Mouse (Mus musculus) embryonic facial prominence, embryonic 11.5 days (tissue): ENCODE measurements around the gene Cpa2. TPM values are rescaled to one million over a fixed set of nuclear protein-coding genes. Genes with fewer than 3 reads are reported as not detected.

ENCODE experiments used
- ATAC-seq: fragments of 200-750 bp; cut with Nextera tagmentation; replicated peaks from 2 replicates; pipeline ENCODE4 v1.8.0; 2017; ENCODE audit warnings: low read depth; ENCODE audit not compliant: insufficient number of reproducible peaks, low FRiP score, low TSS enrichment
- DNase-seq: peaks from one replicate; pipeline ENCODE4 v3.0.0-alpha.2; 2015; ENCODE audit warnings: low spot score
- H3K27ac ChIP-seq: fragments of 300-500 bp; sonication (generic); replicated peaks from 2 replicates; pipeline ENCODE4 v1.5.1; 2014; ENCODE audit warnings: mild to moderate bottlenecking, low read depth, low read length, control low read depth
- H3K27me3 ChIP-seq: fragments of 300-500 bp; sonication (generic); 2 replicates; pipeline ENCODE4 v1.6.1; 2014; ENCODE audit warnings: mild to moderate bottlenecking, low read length, moderate library complexity, mixed read lengths; ENCODE audit not compliant: control insufficient read depth, insufficient read depth
- H3K36me3 ChIP-seq: fragments of 300-500 bp; sonication (generic); replicated peaks from 2 replicates; pipeline ENCODE4 v1.6.1; 2014; ENCODE audit warnings: low read depth, mild to moderate bottlenecking, low read length, moderate library complexity, mixed read lengths; ENCODE audit not compliant: control insufficient read depth, insufficient read depth
- H3K4me1 ChIP-seq: fragments of 300-500 bp; sonication (generic); 2 replicates; pipeline ENCODE4 v1.6.1; 2014; ENCODE audit warnings: low read length, mixed read lengths; ENCODE audit not compliant: control insufficient read depth, insufficient read depth
- H3K4me2 ChIP-seq: fragments of 300-500 bp; sonication (generic); 2 replicates; pipeline ENCODE4 v1.6.1; 2014; ENCODE audit warnings: low read depth, mild to moderate bottlenecking, control low read depth, low read length, moderate library complexity
- H3K4me3 ChIP-seq: fragments of 300-500 bp; sonication (generic); 2 replicates; pipeline ENCODE4 v1.5.1; 2014; ENCODE audit warnings: low read depth, low read length, control low read depth
- H3K9ac ChIP-seq: fragments of 300-500 bp; sonication (generic); replicated peaks from 2 replicates; pipeline ENCODE4 v1.6.1; 2014; ENCODE audit warnings: mild to moderate bottlenecking, control low read depth, low read length
- H3K9me3 ChIP-seq: fragments of 300-500 bp; sonication (generic); replicated peaks from 2 replicates; pipeline ENCODE4 v1.6.1; 2016; ENCODE audit warnings: mild to moderate bottlenecking, low read length, inconsistent platforms, mixed read lengths; ENCODE audit not compliant: control insufficient read depth
- WGBS: fragments of 180-500 bp; shearing (Covaris S2); extraction: QIAGEN DNeasy Blood & Tissue Kit; methylation state at CpG from one replicate; pipeline ENCODE4 v1.1.7; 2014; 5-methylcytosine and 5-hydroxymethylcytosine counted together
- polyA plus RNA-seq: library from polyadenylated mRNA; unstranded; fragments of >200 nt; fragmentation: Nextera tagmentation; extraction: Ambion mirVana; gene quantifications from 2 replicates; pipeline ENCODE4 v1.2.1, GENCODE M21; 2014

Cpa2 gene
- polyA plus RNA-seq, 1 experiment from 2014 or later = 9.1 TPM

DNA sequence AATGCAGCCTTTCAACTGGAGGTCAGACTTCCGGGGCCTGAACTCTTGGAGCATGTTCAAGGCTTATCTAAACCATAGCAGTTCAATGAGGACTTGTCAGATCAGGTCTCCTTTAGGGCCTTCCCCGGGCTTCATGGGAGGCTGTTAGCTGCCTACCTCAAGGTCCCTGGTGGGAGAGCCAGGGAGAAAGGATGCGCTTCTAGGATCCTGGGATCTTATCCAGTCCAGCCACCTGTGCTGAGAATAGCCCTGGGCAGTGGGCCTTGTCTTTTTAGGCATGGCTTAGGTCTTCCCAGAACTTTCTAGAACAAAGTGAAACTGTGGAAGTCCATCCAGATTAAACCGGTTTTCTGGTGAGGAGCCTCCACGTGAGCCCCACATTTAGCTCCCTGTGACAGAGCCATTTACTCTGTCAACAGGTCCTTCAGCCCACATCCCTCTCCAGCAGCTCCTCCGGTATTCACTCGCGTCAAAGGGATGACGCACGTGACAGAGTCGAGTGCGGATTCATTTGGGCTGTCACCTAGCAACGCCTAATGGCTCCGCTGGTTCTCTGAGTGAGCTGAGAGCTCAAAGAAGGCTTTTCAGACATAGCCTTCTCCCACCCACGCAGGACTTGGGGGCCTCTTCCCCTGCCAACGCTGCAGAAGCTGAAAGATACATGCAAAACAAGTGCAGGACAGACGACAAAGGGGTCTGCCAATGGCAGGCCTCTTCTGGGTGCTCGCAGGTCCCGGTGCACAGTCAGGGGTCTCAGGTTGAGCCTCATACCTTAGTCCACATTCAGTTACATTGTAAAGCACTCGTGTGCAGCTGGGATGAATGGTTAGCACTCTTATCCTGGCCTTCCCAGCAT lies 31.3 kb downstream of the Cpa2 start:
- WGBS = 63% methylated on average over 20 of the region's 20 CpGs
- H3K36me3 ChIP-seq = no peaks in the 10 kb centered on the region
- H3K4me3 ChIP-seq = no peak overlapping the region
- H3K27ac ChIP-seq = 0 out of 2 replicates have a peak overlapping the region, but pooled peaks have one; percentile 1
- no peak overlapping the region for H3K9ac ChIP-seq
- ATAC-seq (peak; percentile 57), DNase-seq (peak; percentile 64)
- H3K9me3 ChIP-seq = no peaks in the 10 kb centered on the region
- no peaks in the 10 kb centered on the region for H3K27me3 ChIP-seq
- H3K4me1 ChIP-seq = no peaks in the 10 kb centered on the region
- no peak overlapping the region for H3K4me2 ChIP-seq

DNA sequence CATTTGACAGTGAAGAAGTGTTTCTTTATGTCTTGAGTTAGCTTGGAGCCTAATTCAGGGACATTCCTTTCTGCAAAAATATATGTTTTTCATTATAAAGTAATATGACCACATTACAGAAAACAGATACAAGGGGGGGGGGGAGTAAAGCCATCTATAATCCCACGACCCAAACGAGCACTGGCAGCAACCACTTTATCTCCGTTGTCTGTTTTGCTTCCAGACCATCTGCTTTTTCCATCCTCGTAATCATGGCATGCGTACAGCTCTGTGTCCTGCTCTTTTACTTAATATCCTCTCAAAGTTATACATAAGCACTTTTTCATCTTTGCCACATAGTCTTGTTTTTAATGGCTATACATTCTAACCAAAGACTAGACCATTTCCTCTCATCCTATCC lies 32.0 kb downstream of the Cpa2 start:
- no peak for DNase-seq
- H3K27ac ChIP-seq = no peak overlapping the region
- H3K4me2 ChIP-seq = no peak overlapping the region
- ATAC-seq = no peak
- no peak overlapping the region for H3K9ac ChIP-seq
- WGBS = 61% methylated on average over 5 of the region's 5 CpGs
- no peak overlapping the region for H3K4me3 ChIP-seq
- H3K36me3 ChIP-seq = no peaks in the 10 kb centered on the region
- no peaks in the 10 kb centered on the region for H3K9me3 ChIP-seq
- H3K4me1 ChIP-seq = no peaks in the 10 kb centered on the region
- no peaks in the 10 kb centered on the region for H3K27me3 ChIP-seq

DNA sequence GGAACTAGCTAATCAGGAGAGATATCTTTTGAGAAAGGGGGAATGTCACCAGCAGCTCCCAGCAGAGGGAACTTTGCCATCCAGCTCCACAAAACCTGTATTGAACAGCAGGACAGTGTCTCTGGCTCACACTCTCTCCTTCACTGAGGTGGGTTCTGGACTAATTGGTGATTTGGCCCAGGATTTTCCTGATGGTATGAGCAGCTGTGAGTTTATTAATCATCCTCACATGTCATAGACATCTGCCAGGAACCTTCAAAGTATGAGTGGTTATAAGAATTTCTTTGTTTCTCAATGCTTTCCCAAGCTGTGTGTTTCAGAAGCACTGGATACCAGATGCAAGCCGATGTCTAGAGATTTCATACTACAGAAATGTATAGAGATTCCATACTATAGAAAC lies 33.6 kb downstream of the Cpa2 start:
- no peak overlapping the region for H3K4me2 ChIP-seq
- ATAC-seq = no peak

DNA sequence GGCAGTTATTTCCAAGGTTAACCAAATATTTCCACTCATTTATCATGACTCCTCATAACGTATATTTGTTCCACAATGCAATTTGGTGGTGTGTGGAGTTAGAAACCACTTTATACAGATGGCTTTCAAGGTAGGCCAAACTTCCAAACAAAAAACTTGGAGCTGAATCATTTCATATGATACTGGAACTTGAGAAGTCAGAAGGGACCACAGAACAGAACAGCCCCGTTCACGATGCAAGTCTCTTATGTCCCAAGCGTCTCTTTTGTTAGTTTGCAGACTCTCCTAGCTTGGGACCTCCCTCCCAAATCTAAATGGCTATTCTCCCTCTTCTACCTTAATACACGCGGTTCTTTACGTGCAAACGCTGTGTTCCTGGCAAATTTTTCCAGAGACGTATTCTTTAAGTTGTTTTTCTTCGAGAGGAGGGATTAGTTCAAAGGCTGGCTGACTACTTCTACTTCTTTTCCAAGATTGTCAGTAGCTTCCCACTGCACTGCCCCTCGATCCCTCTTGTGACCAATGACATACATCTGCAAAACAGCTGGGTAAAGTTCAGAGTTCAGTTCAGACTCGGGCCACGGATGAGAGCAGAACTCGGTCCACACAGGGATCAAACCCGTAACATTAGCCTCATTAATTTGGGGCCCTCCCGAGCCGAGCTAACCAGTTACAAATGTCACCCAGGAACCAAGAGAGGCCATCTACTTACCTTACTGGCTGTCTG lies 35.3 kb downstream of the Cpa2 start:
- WGBS = 46% methylated on average over 17 of the region's 17 CpGs
- no peaks in the 10 kb centered on the region for H3K9me3 ChIP-seq
- H3K9ac ChIP-seq = no peak overlapping the region
- no peak overlapping the region for H3K4me3 ChIP-seq
- H3K27me3 ChIP-seq = no peaks in the 10 kb centered on the region
- no peaks in the 10 kb centered on the region for H3K4me1 ChIP-seq
- peak; percentile 27 for DNase-seq
- no peak for ATAC-seq
- H3K27ac ChIP-seq = peak overlapping the region; percentile 74
- H3K4me2 ChIP-seq = no peak overlapping the region
- no peaks in the 10 kb centered on the region for H3K36me3 ChIP-seq

More for the DNA sequence above, 33.6 kb downstream of the Cpa2 start:
- Histone ChIP-seq H3K9me3 (no peaks in the 10 kb centered on the region), H3K27ac (no peak overlapping the region), H3K9ac (no peak overlapping the region), H3K4me1 (no peaks in the 10 kb centered on the region), H3K27me3 (no peaks in the 10 kb centered on the region), H3K36me3 (no peaks in the 10 kb centered on the region), H3K4me3 (no peak overlapping the region)
- WGBS = 90% methylated on average over 1 of the region's 1 CpGs
- no peak for DNase-seq

DNA sequence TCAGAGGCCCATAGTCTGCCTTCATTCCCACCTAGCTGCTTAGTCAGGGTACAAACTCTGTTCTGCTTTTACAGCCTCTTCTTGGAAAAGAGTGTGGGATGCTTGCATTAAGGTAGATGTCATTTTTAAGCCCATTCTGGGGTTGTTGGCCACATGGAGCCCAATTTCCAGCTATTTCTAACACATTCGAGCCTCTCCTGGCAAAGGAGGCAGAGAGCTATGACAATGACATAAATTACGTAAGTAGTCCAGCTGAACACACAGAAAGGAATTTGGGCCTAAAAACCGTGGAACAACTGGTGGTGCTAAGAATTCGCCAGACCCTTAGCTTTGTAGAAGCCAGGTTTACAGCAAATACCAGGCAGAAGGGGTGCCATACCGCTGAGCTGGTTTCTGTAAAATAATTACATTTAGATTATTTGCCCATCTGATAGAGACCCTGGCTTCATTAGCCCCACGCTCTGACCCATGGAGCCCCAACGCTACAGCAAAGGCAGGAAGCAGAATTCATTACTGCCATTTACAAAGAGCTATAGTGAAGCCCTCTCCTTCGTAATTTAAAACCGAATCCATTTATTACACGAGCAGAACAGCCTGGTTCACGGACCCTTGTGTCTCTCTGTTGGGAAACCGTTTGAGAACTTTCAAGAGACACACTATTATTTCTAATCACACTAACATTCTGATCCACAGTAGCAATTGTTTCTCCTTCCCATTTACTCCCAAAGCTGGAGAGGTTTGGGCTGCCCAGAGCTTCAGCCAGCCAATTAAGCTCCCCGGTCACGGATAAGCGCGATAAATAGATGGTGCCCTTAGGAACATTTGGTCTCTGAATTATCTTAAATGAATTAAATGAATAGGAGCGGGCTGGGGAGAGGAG lies 38.8 kb downstream of the Cpa2 start:
- Histone ChIP-seq H3K27ac (peak overlapping the region; percentile 1; the same call in 1 of the 2 replicates), H3K36me3 (no peaks in the 10 kb centered on the region), H3K4me1 (no peaks in the 10 kb centered on the region), H3K4me2 (no peak overlapping the region), H3K9me3 (no peaks in the 10 kb centered on the region), H3K4me3 (no peak overlapping the region), H3K9ac (no peak overlapping the region; the same call in 1 of the 2 replicates), H3K27me3 (no peaks in the 10 kb centered on the region)
- ATAC-seq (peak; percentile 26; the same call in 1 of the 2 replicates), DNase-seq (no peak)
- WGBS = 49% methylated on average over 17 of the region's 17 CpGs

DNA sequence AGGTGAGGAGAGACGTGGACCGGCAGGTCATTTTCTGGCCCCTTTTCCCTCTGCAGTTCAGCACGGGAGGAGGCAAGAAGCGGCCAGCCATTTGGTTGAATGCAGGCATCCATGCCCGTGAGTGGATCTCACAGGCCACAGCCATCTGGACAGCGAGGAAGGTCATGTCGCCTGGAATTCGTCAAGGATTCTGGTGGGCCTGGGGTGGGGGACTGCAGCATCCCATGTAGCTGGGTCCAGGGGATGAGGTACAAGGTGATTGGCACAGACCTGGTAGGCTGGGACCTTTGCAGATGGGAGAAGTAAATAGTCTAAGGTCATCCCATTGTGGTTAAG lies 39.4 kb downstream of the Cpa2 start:
- Histone ChIP-seq H3K4me3 (no peak overlapping the region), H3K27me3 (no peaks in the 10 kb centered on the region), H3K9me3 (no peaks in the 10 kb centered on the region), H3K36me3 (no peaks in the 10 kb centered on the region), H3K27ac (peak overlapping the region; percentile 1; the same call in 1 of the 2 replicates), H3K4me1 (no peaks in the 10 kb centered on the region), H3K4me2 (no peak overlapping the region), H3K9ac (no peak overlapping the region; the same call in 1 of the 2 replicates)
- DNase-seq (no peak), ATAC-seq (peak; percentile 24; the same call in 1 of the 2 replicates)
- WGBS = 52% methylated on average over 8 of the region's 8 CpGs

DNA sequence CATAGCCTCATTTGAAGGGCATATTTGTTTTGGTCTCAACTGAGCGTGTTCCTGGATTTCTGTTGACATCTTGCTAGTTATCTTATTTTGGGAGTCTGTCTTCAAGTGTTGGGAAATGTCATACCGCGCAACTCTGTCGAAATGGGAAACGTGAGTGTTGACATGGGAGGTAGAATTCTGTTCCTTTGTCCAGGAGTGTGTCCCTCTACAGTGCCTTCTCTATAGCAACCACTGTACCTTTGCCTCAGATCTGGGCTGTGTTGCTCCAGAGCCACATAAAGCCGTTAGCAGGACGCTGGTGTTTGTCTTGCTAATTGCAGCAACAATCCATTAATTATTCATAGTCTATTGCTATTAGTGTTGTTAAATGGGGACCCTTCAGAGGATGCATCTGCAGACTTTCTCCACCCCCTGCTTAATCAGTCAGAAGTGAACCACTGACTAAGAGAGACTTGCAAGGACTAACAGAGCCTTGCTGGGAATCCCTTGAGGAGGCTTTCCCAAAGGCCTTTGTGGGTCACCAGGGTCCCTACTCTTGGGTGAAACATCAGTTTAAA lies 45.6 kb downstream of the Cpa2 start:
- Histone ChIP-seq H3K9me3 (no peaks in the 10 kb centered on the region), H3K4me3 (no peak overlapping the region), H3K9ac (no peak overlapping the region), H3K4me1 (no peaks in the 10 kb centered on the region), H3K27me3 (no peaks in the 10 kb centered on the region), H3K27ac (no peak overlapping the region), H3K4me2 (no peak overlapping the region), H3K36me3 (no peaks in the 10 kb centered on the region)
- 80% methylated on average over 7 of the region's 7 CpGs for WGBS
- no peak for DNase-seq
- no peak for ATAC-seq
